Mouse (Mus musculus): ENCODE measurements around the gene Grik3.

GRCm38 (mm10) chr4:125525266-125525665 lies 34.8 kb downstream of the Grik3 start:
- no peak for TF ChIP-seq CTCF (conservative IDR thresholded peaks at IDR 0.05; ENCODE audit: insufficient read depth, insufficient read length, low read depth, low read length)
- no peak for TF ChIP-seq POLR2A (IDR thresholded peaks at IDR 0.05; ENCODE audit: low read depth, low read length)
